Mouse (Mus musculus): Measurements from ENCODE around the gene Rab6b. TPM values are rescaled to one million over a fixed set of nuclear protein-coding genes. Genes with fewer than 3 reads are reported as not detected.
A peak's percentile ranks its signal among the peaks of the same experiment; 100 is the strongest.
"Not testable (repeated sequence)": the region's sequence is repeated elsewhere in the genome, so short reads cannot be mapped to it uniquely, and the experiment has no call there.

Rab6b gene
- total and polyA plus RNA-seq, 2 experiments from 2014 or later = 133 to 145 TPM

GRCm38 (mm10) chr9:103108341-103108798, 3.2 kb upstream of the Rab6b start:
- peak; percentile 28 for TF ChIP-seq CTCF (IDR thresholded peaks at IDR 0.05; ENCODE audit: low read depth)
- Histone ChIP-seq H3K4me2 (ENCODE audit: low read depth) (peak overlapping the region; percentile 48), H3K4me3 (ENCODE audit: low read depth, low read length) (peak overlapping the region; percentile 38), H3K27ac (ENCODE audit: low read depth, low read length) (peak overlapping the region; percentile 40; the same call in 1 of the 2 replicates), H3K4me1 (ENCODE audit: insufficient read depth) (peaks cover 12% of the 10 kb centered on the region)
- 12% methylated on average over 7 of the region's 14 CpGs for WGBS
- not testable (repeated sequence) for H3K9me3 ChIP-seq (ENCODE audit: low read length); H3K27me3 ChIP-seq (ENCODE audit: insufficient read depth, low read length); H3K9ac ChIP-seq; H3K36me3 ChIP-seq (ENCODE audit: insufficient read depth)
- peak; percentile 83 for DNase-seq
- ATAC-seq = peak; percentile 50

- Histone ChIP-seq H3K9me3 (ENCODE audit: low read length) (no peaks in the 10 kb centered on the region), H3K4me3 (ENCODE audit: low read depth, low read length) (peak overlapping the region; percentile 41), H3K4me1 (ENCODE audit: insufficient read depth) (peaks cover 18% of the 10 kb centered on the region), H3K27me3 (ENCODE audit: insufficient read depth, low read length) (peaks cover 4% of the 10 kb centered on the region; the same call in 1 of the 2 replicates), H3K27ac (ENCODE audit: low read depth, low read length) (no peak overlapping the region), H3K4me2 (ENCODE audit: low read depth) (peak overlapping the region; percentile 67), H3K36me3 (ENCODE audit: insufficient read depth) (no peaks in the 10 kb centered on the region), H3K9ac (peak overlapping the region; percentile 44)
- DNase-seq = peak; percentile 53
- ATAC-seq = no peak
- TF ChIP-seq CTCF (IDR thresholded peaks at IDR 0.05; ENCODE audit: low read depth) = no peak
- 31% methylated on average over 18 of the region's 18 CpGs for WGBS
Observed at GRCm38 (mm10) chr9:103108943-103109670, 2.5 kb upstream of the Rab6b start.

GRCm38 (mm10) chr9:103109911-103110310, 1.7 kb upstream of the Rab6b start:
- ATAC-seq = no peak
- 69% methylated on average over 2 of the region's 2 CpGs for WGBS
- no peak for TF ChIP-seq CTCF (IDR thresholded peaks at IDR 0.05; ENCODE audit: low read depth)

GRCm38 (mm10) chr9:103110727-103111501, 673 bp upstream of the Rab6b start:
- Histone ChIP-seq H3K27ac (ENCODE audit: low read depth, low read length) (peak overlapping the region; percentile 88), H3K36me3 (ENCODE audit: insufficient read depth) (no peaks in the 10 kb centered on the region), H3K4me2 (ENCODE audit: low read depth) (peak overlapping the region; percentile 79), H3K9me3 (ENCODE audit: low read length) (no peaks in the 10 kb centered on the region), H3K4me3 (ENCODE audit: low read depth, low read length) (peak overlapping the region; percentile 86), H3K9ac (peak overlapping the region; percentile 76), H3K27me3 (ENCODE audit: insufficient read depth, low read length) (no peaks in the 10 kb centered on the region), H3K4me1 (ENCODE audit: insufficient read depth) (peaks cover 19% of the 10 kb centered on the region)
- 19% methylated on average over 18 of the region's 18 CpGs for WGBS
- no peak for ATAC-seq
- no peak for DNase-seq
- no peak for TF ChIP-seq CTCF (IDR thresholded peaks at IDR 0.05; ENCODE audit: low read depth)

More at GRCm38 (mm10) chr9:103109911-103110310, 1.7 kb upstream of the Rab6b start:
- H3K27ac ChIP-seq (ENCODE audit: low read depth, low read length) = no peak overlapping the region
- peaks cover 4% of the 10 kb centered on the region; the same call in 1 of the 2 replicates for H3K27me3 ChIP-seq (ENCODE audit: insufficient read depth, low read length)
- no peaks in the 10 kb centered on the region for H3K36me3 ChIP-seq (ENCODE audit: insufficient read depth)
- H3K4me1 ChIP-seq (ENCODE audit: insufficient read depth) = peaks cover 19% of the 10 kb centered on the region
- H3K4me2 ChIP-seq (ENCODE audit: low read depth) = no peak overlapping the region
- H3K9ac ChIP-seq = no peak overlapping the region
- no peaks in the 10 kb centered on the region for H3K9me3 ChIP-seq (ENCODE audit: low read length)
- H3K4me3 ChIP-seq (ENCODE audit: low read depth, low read length) = no peak overlapping the region
- no peak for DNase-seq

- Histone ChIP-seq H3K36me3 (ENCODE audit: insufficient read depth) (no peaks in the 10 kb centered on the region), H3K4me2 (ENCODE audit: low read depth) (peak overlapping the region; percentile 79), H3K4me3 (ENCODE audit: low read depth, low read length) (peak overlapping the region; percentile 86), H3K27me3 (ENCODE audit: insufficient read depth, low read length) (no peaks in the 10 kb centered on the region), H3K9me3 (ENCODE audit: low read length) (no peaks in the 10 kb centered on the region), H3K9ac (peak overlapping the region; percentile 76), H3K27ac (ENCODE audit: low read depth, low read length) (peak overlapping the region; percentile 88), H3K4me1 (ENCODE audit: insufficient read depth) (peaks cover 19% of the 10 kb centered on the region)
- no peak for TF ChIP-seq CTCF (IDR thresholded peaks at IDR 0.05; ENCODE audit: low read depth)
- DNase-seq (peak; percentile 50), ATAC-seq (peak; percentile 40)
- 3% methylated on average over 35 of the region's 35 CpGs for WGBS
Observed at GRCm38 (mm10) chr9:103112471-103113271, 1.1 kb downstream of the Rab6b start.

- ATAC-seq (no peak), DNase-seq (no peak)
- WGBS = 32% methylated on average over 10 of the region's 11 CpGs
Observed at GRCm38 (mm10) chr9:103113351-103113750, 1.8 kb downstream of the Rab6b start.

More at GRCm38 (mm10) chr9:103113351-103113750, 1.8 kb downstream of the Rab6b start:
- peaks cover 19% of the 10 kb centered on the region for H3K4me1 ChIP-seq (ENCODE audit: insufficient read depth)
- H3K9ac ChIP-seq = peak overlapping the region; percentile 76
- TF ChIP-seq CTCF (IDR thresholded peaks at IDR 0.05; ENCODE audit: low read depth) = no peak
- H3K4me2 ChIP-seq (ENCODE audit: low read depth) = peak overlapping the region; percentile 79
- H3K27ac ChIP-seq (ENCODE audit: low read depth, low read length) = peak overlapping the region; percentile 88; the same call in 1 of the 2 replicates
- H3K4me3 ChIP-seq (ENCODE audit: low read depth, low read length) = peak overlapping the region; percentile 86
- no peaks in the 10 kb centered on the region for H3K9me3 ChIP-seq (ENCODE audit: low read length)
- no peaks in the 10 kb centered on the region for H3K36me3 ChIP-seq (ENCODE audit: insufficient read depth)
- H3K27me3 ChIP-seq (ENCODE audit: insufficient read depth, low read length) = no peaks in the 10 kb centered on the region
